Mouse (Mus musculus): ENCODE measurements at regions not wholly inside any gene's neighbourhood (a gene's known extent, or its start where the extent isn't known, plus 50 kb on each side); places are given as distances from the start of the nearest gene placed in this dataset.
A peak's percentile ranks its signal among the peaks of the same experiment; 100 is the strongest.

GRCm38 (mm10) chr10:8978595-8978994 lies 92.7 kb upstream of the Sash1 start:
- no peak for ATAC-seq (replicated peaks; ENCODE audit: insufficient number of reproducible peaks, low FRiP score, low TSS enrichment, poor library complexity, severe bottlenecking)

GRCm38 (mm10) chr10:8973934-8974333 lies 88.1 kb upstream of the Sash1 start:
- peak; percentile 89 for ATAC-seq (replicated peaks; ENCODE audit: insufficient number of reproducible peaks, low FRiP score, low TSS enrichment, poor library complexity, severe bottlenecking)

GRCm38 (mm10) chr10:8972789-8973551 lies 87.1 kb upstream of the Sash1 start:
- ATAC-seq (replicated peaks; ENCODE audit: insufficient number of reproducible peaks, low FRiP score, low TSS enrichment, poor library complexity, severe bottlenecking): no peak

GRCm38 (mm10) chr10:8970807-8971206 lies 84.9 kb upstream of the Sash1 start:
- no peak for ATAC-seq (replicated peaks; ENCODE audit: insufficient number of reproducible peaks, low FRiP score, low TSS enrichment, poor library complexity, severe bottlenecking)

- no peak for ATAC-seq (replicated peaks; ENCODE audit: insufficient number of reproducible peaks, low FRiP score, low TSS enrichment, poor library complexity, severe bottlenecking)
Measured at GRCm38 (mm10) chr10:8969586-8969985, 83.7 kb upstream of the Sash1 start.

GRCm38 (mm10) chr10:8969016-8969415 lies 83.1 kb upstream of the Sash1 start:
- no peak for ATAC-seq (replicated peaks; ENCODE audit: insufficient number of reproducible peaks, low FRiP score, low TSS enrichment, poor library complexity, severe bottlenecking)

GRCm38 (mm10) chr10:8968276-8968923 lies 82.5 kb upstream of the Sash1 start:
- no peak for ATAC-seq (replicated peaks; ENCODE audit: insufficient number of reproducible peaks, low FRiP score, low TSS enrichment, poor library complexity, severe bottlenecking)

- no peak for ATAC-seq (replicated peaks; ENCODE audit: insufficient number of reproducible peaks, low FRiP score, low TSS enrichment, poor library complexity, severe bottlenecking)
Measured at GRCm38 (mm10) chr10:8962921-8963320, 77.1 kb upstream of the Sash1 start.

- no peak for ATAC-seq (replicated peaks; ENCODE audit: insufficient number of reproducible peaks, low FRiP score, low TSS enrichment, poor library complexity, severe bottlenecking)
Measured at GRCm38 (mm10) chr10:8960964-8961675, 75.2 kb upstream of the Sash1 start.

- no peak for ATAC-seq (replicated peaks; ENCODE audit: insufficient number of reproducible peaks, low FRiP score, low TSS enrichment, poor library complexity, severe bottlenecking)
Measured at GRCm38 (mm10) chr10:8960275-8960960, 74.5 kb upstream of the Sash1 start.

GRCm38 (mm10) chr10:8955499-8956211 lies 69.8 kb upstream of the Sash1 start:
- ATAC-seq (replicated peaks; ENCODE audit: insufficient number of reproducible peaks, low FRiP score, low TSS enrichment, poor library complexity, severe bottlenecking): no peak

GRCm38 (mm10) chr10:8954003-8954402 lies 68.1 kb upstream of the Sash1 start:
- no peak for ATAC-seq (replicated peaks; ENCODE audit: insufficient number of reproducible peaks, low FRiP score, low TSS enrichment, poor library complexity, severe bottlenecking)

GRCm38 (mm10) chr10:8952922-8953321 lies 67.1 kb upstream of the Sash1 start:
- ATAC-seq (replicated peaks; ENCODE audit: insufficient number of reproducible peaks, low FRiP score, low TSS enrichment, poor library complexity, severe bottlenecking): no peak

- no peak for ATAC-seq (replicated peaks; ENCODE audit: insufficient number of reproducible peaks, low FRiP score, low TSS enrichment, poor library complexity, severe bottlenecking)
Measured at GRCm38 (mm10) chr10:8951937-8952336, 66.1 kb upstream of the Sash1 start.

- ATAC-seq (replicated peaks; ENCODE audit: insufficient number of reproducible peaks, low FRiP score, low TSS enrichment, poor library complexity, severe bottlenecking): no peak
Measured at GRCm38 (mm10) chr10:8951236-8951825, 65.5 kb upstream of the Sash1 start.

- ATAC-seq (replicated peaks; ENCODE audit: insufficient number of reproducible peaks, low FRiP score, low TSS enrichment, poor library complexity, severe bottlenecking): 0 out of 2 replicates have a peak, but pooled peaks have one; percentile 27
Measured at GRCm38 (mm10) chr10:8948227-8948626, 62.4 kb upstream of the Sash1 start.

- ATAC-seq (replicated peaks; ENCODE audit: insufficient number of reproducible peaks, low FRiP score, low TSS enrichment, poor library complexity, severe bottlenecking): peak; percentile 55
Measured at GRCm38 (mm10) chr10:8945195-8945751, 59.4 kb upstream of the Sash1 start.

- ATAC-seq (replicated peaks; ENCODE audit: insufficient number of reproducible peaks, low FRiP score, low TSS enrichment, poor library complexity, severe bottlenecking): no peak
Measured at GRCm38 (mm10) chr10:8944586-8944985, 58.7 kb upstream of the Sash1 start.
